Mouse (Mus musculus): ENCODE results near the gene Btbd9. TPM values are rescaled to one million over a fixed set of nuclear protein-coding genes. Genes with fewer than 3 reads are reported as not detected.

Btbd9 gene
- total RNA-seq, 1 experiment: 28.2 TPM

DNA sequence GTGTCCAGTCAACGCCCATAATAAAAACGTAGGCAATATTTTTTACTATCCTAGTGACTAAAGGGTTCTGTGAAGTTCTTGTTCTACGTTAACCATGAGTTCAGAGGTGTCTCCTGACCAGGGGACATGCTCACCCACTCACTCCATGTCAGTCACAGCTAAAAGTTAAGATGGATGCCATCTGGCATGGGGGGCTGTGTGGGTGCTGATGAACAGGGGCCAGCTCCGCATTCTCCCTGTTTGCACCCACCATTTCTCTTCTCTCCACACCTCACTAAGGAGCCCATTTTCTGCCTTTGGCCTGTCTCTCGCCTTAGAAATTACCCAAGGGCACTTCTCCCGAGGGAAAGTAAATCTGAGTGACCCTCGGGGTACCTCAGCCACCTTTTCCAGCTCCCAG is 63.8 kb downstream of the Btbd9 start:
- Histone ChIP-seq H3K4me1 (ENCODE audit: control insufficient read depth in 2 of 2, insufficient read depth in 2 of 2, low read length in 2 of 2, poor library complexity in 1 of 2) (no peaks in the 10 kb centered on the region), H3K9ac (ENCODE audit: insufficient read depth, low read depth, low read length, poor library complexity, severe bottlenecking) (no peak overlapping the region), H3K27ac (ENCODE audit: insufficient read depth, low read depth, low read length, poor library complexity, severe bottlenecking) (no peak overlapping the region), H3K4me3 (ENCODE audit: insufficient read depth in 1 of 2, low read depth in 1 of 2, low read length in 2 of 2, poor library complexity in 1 of 2, severe bottlenecking in 1 of 2) (no peak overlapping the region), H3K9me3 (ENCODE audit: control insufficient read depth, insufficient read depth, low read depth, low read length) (no peaks in the 10 kb centered on the region), H3K36me3 (ENCODE audit: control insufficient read depth, insufficient read depth, low read length, poor library complexity, severe bottlenecking) (peaks cover 5% of the 10 kb centered on the region)
- in situ Hi-C loops (cut with MboI; ENCODE audit: low sequenced_read_pairs in 2 of 2, unreplicated experiment in 2 of 2): no loop called here
- TF ChIP-seq ZNF384 (IDR thresholded peaks at IDR 0.05; ENCODE audit: low read depth, low read length) (no peak), MAFK (IDR thresholded peaks at IDR 0.05; ENCODE audit: insufficient read depth, low read depth, low read length) (no peak), HCFC1 (IDR thresholded peaks at IDR 0.05; ENCODE audit: borderline replicate concordance, insufficient read depth, low read length) (no peak), ZC3H11A (IDR thresholded peaks at IDR 0.05; ENCODE audit: borderline replicate concordance, low read depth, low read length) (no peak), CHD2 (IDR thresholded peaks at IDR 0.05; ENCODE audit: low read depth, low read length) (no peak)
- no peak for DNase-seq (ENCODE audit: low read depth, low spot score)

- no peak for TF ChIP-seq ZC3H11A (IDR thresholded peaks at IDR 0.05; ENCODE audit: borderline replicate concordance, low read depth, low read length)
- TF ChIP-seq HCFC1 (IDR thresholded peaks at IDR 0.05; ENCODE audit: borderline replicate concordance, insufficient read depth, low read length): no peak
- no peak for TF ChIP-seq MAFK (IDR thresholded peaks at IDR 0.05; ENCODE audit: insufficient read depth, low read depth, low read length)
- no peak for TF ChIP-seq CHD2 (IDR thresholded peaks at IDR 0.05; ENCODE audit: low read depth, low read length)
- in situ Hi-C loops (cut with MboI; ENCODE audit: low sequenced_read_pairs in 2 of 2, unreplicated experiment in 2 of 2): no loop called here
- peaks cover 5% of the 10 kb centered on the region for H3K36me3 ChIP-seq (ENCODE audit: control insufficient read depth, insufficient read depth, low read length, poor library complexity, severe bottlenecking)
- no peaks in the 10 kb centered on the region for H3K4me1 ChIP-seq (ENCODE audit: control insufficient read depth in 2 of 2, insufficient read depth in 2 of 2, low read length in 2 of 2, poor library complexity in 1 of 2)
- no peaks in the 10 kb centered on the region for H3K9me3 ChIP-seq (ENCODE audit: control insufficient read depth, insufficient read depth, low read depth, low read length)
- no peak overlapping the region for H3K27ac ChIP-seq (ENCODE audit: insufficient read depth, low read depth, low read length, poor library complexity, severe bottlenecking)
- no peak overlapping the region for H3K9ac ChIP-seq (ENCODE audit: insufficient read depth, low read depth, low read length, poor library complexity, severe bottlenecking)
- H3K4me3 ChIP-seq (ENCODE audit: insufficient read depth in 1 of 2, low read depth in 1 of 2, low read length in 2 of 2, poor library complexity in 1 of 2, severe bottlenecking in 1 of 2): no peak overlapping the region
- DNase-seq (ENCODE audit: low read depth, low spot score): no peak
Observed at GRCm38 (mm10) chr17:30512007-30512406, 64.3 kb downstream of the Btbd9 start.

GRCm38 (mm10) chr17:30511399-30511798 is 64.9 kb downstream of the Btbd9 start:
- no peak for TF ChIP-seq ZC3H11A (IDR thresholded peaks at IDR 0.05; ENCODE audit: borderline replicate concordance, low read depth, low read length)
- no peak for TF ChIP-seq MAFK (IDR thresholded peaks at IDR 0.05; ENCODE audit: insufficient read depth, low read depth, low read length)
- no peak for TF ChIP-seq CHD2 (IDR thresholded peaks at IDR 0.05; ENCODE audit: low read depth, low read length)
- TF ChIP-seq ZNF384 (IDR thresholded peaks at IDR 0.05; ENCODE audit: low read depth, low read length): no peak
- no peak for TF ChIP-seq HCFC1 (IDR thresholded peaks at IDR 0.05; ENCODE audit: borderline replicate concordance, insufficient read depth, low read length)
- Histone ChIP-seq H3K36me3 (ENCODE audit: control insufficient read depth, insufficient read depth, low read length, poor library complexity, severe bottlenecking) (peaks cover 3% of the 10 kb centered on the region), H3K4me3 (ENCODE audit: insufficient read depth in 1 of 2, low read depth in 1 of 2, low read length in 2 of 2, poor library complexity in 1 of 2, severe bottlenecking in 1 of 2) (no peak overlapping the region), H3K27ac (ENCODE audit: insufficient read depth, low read depth, low read length, poor library complexity, severe bottlenecking) (no peak overlapping the region), H3K4me1 (ENCODE audit: control insufficient read depth in 2 of 2, insufficient read depth in 2 of 2, low read length in 2 of 2, poor library complexity in 1 of 2) (no peaks in the 10 kb centered on the region), H3K9ac (ENCODE audit: insufficient read depth, low read depth, low read length, poor library complexity, severe bottlenecking) (no peak overlapping the region), H3K9me3 (ENCODE audit: control insufficient read depth, insufficient read depth, low read depth, low read length) (no peaks in the 10 kb centered on the region)
- no peak for DNase-seq (ENCODE audit: low read depth, low spot score)
- in situ Hi-C loops (cut with MboI; ENCODE audit: low sequenced_read_pairs in 2 of 2, unreplicated experiment in 2 of 2): no loop called here

DNA sequence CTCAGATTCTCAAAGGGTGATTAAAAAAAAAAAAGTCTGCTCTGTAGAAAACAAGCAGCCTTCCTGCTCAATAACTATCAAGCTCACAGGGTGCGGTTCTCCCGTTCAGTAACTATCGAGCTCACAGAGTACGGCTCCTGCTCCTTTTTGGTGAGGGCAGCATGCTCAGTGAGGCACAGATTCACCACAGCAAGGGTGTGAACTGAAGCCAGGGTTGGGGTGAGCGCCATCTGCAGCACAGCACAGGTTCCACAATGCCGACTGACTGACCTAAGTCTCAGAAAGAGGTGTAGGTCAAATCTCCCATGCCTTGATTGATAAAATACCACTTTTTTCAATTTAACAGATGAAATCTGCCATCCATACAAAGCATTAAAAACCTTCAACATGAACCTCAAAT is 66.1 kb downstream of the Btbd9 start:
- no peak for DNase-seq (ENCODE audit: low read depth, low spot score)
- Histone ChIP-seq H3K4me1 (ENCODE audit: control insufficient read depth in 2 of 2, insufficient read depth in 2 of 2, low read length in 2 of 2, poor library complexity in 1 of 2) (no peaks in the 10 kb centered on the region), H3K9me3 (ENCODE audit: control insufficient read depth, insufficient read depth, low read depth, low read length) (no peaks in the 10 kb centered on the region), H3K27ac (ENCODE audit: insufficient read depth, low read depth, low read length, poor library complexity, severe bottlenecking) (no peak overlapping the region), H3K9ac (ENCODE audit: insufficient read depth, low read depth, low read length, poor library complexity, severe bottlenecking) (no peak overlapping the region), H3K36me3 (ENCODE audit: control insufficient read depth, insufficient read depth, low read length, poor library complexity, severe bottlenecking) (peaks cover 3% of the 10 kb centered on the region; the same call in 1 of the 2 replicates), H3K4me3 (ENCODE audit: insufficient read depth in 1 of 2, low read depth in 1 of 2, low read length in 2 of 2, poor library complexity in 1 of 2, severe bottlenecking in 1 of 2) (no peak overlapping the region)
- TF ChIP-seq ZNF384 (IDR thresholded peaks at IDR 0.05; ENCODE audit: low read depth, low read length) (no peak), CHD2 (IDR thresholded peaks at IDR 0.05; ENCODE audit: low read depth, low read length) (no peak), MAFK (IDR thresholded peaks at IDR 0.05; ENCODE audit: insufficient read depth, low read depth, low read length) (no peak), ZC3H11A (IDR thresholded peaks at IDR 0.05; ENCODE audit: borderline replicate concordance, low read depth, low read length) (no peak), HCFC1 (IDR thresholded peaks at IDR 0.05; ENCODE audit: borderline replicate concordance, insufficient read depth, low read length) (no peak)
- in situ Hi-C loops (cut with MboI; ENCODE audit: low sequenced_read_pairs in 2 of 2, unreplicated experiment in 2 of 2): no loop called here

DNA sequence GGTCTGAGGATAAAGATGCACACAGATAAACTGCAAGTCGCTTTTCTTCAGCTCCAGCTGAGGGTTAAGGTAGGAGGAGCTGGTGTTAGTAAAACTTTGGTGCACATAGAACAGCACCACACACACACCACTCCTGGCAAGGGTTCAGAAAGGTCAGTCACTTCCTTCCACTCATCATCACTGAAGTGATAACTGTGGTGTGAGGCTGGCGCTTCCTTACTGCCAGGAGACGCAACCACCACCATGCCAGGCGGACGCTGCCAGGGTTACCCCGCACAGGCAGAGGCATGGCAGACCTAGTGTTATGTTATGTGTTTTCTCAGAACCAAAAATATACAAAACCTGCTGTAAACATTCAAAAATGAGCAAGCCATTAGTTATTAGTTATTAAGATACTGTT is 66.6 kb downstream of the Btbd9 start:
- no peaks in the 10 kb centered on the region for H3K4me1 ChIP-seq (ENCODE audit: control insufficient read depth in 2 of 2, insufficient read depth in 2 of 2, low read length in 2 of 2, poor library complexity in 1 of 2)
- TF ChIP-seq CHD2 (IDR thresholded peaks at IDR 0.05; ENCODE audit: low read depth, low read length) (no peak), ZNF384 (IDR thresholded peaks at IDR 0.05; ENCODE audit: low read depth, low read length) (no peak), ZC3H11A (IDR thresholded peaks at IDR 0.05; ENCODE audit: borderline replicate concordance, low read depth, low read length) (no peak), HCFC1 (IDR thresholded peaks at IDR 0.05; ENCODE audit: borderline replicate concordance, insufficient read depth, low read length) (no peak), MAFK (IDR thresholded peaks at IDR 0.05; ENCODE audit: insufficient read depth, low read depth, low read length) (no peak)
- H3K9ac ChIP-seq (ENCODE audit: insufficient read depth, low read depth, low read length, poor library complexity, severe bottlenecking): no peak overlapping the region
- H3K36me3 ChIP-seq (ENCODE audit: control insufficient read depth, insufficient read depth, low read length, poor library complexity, severe bottlenecking): peaks cover 3% of the 10 kb centered on the region; the same call in 1 of the 2 replicates
- no peaks in the 10 kb centered on the region for H3K9me3 ChIP-seq (ENCODE audit: control insufficient read depth, insufficient read depth, low read depth, low read length)
- in situ Hi-C loops (cut with MboI; ENCODE audit: low sequenced_read_pairs in 2 of 2, unreplicated experiment in 2 of 2): no loop called here
- H3K4me3 ChIP-seq (ENCODE audit: insufficient read depth in 1 of 2, low read depth in 1 of 2, low read length in 2 of 2, poor library complexity in 1 of 2, severe bottlenecking in 1 of 2): no peak overlapping the region
- no peak overlapping the region for H3K27ac ChIP-seq (ENCODE audit: insufficient read depth, low read depth, low read length, poor library complexity, severe bottlenecking)
- no peak for DNase-seq (ENCODE audit: low read depth, low spot score)
